Mouse (Mus musculus) liver, embryonic 11.5 days (tissue): ENCODE data around the gene Myo9b. TPM values are rescaled to one million over a fixed set of nuclear protein-coding genes. Genes with fewer than 3 reads are reported as not detected.
A peak's percentile ranks its signal among the peaks of the same experiment; 100 is the strongest.

Experiments used
- ATAC-seq: fragments of 200-750 bp; cut with Nextera tagmentation; replicated peaks from 2 replicates; pipeline ENCODE4 v1.8.0; 2017; ENCODE audit warnings: moderate number of reproducible peaks, mild to moderate bottlenecking, moderate TSS enrichment, moderate library complexity; ENCODE audit not compliant: low FRiP score
- DNase-seq: peaks from one replicate; pipeline ENCODE4 v3.0.0-alpha.2; 2017; ENCODE audit warnings: low spot score
- H3K27ac ChIP-seq: fragments of 300-500 bp; sonication (generic); 2 replicates; pipeline ENCODE4 v1.5.1; 2014; ENCODE audit warnings: mild to moderate bottlenecking, low read depth, low read length, control low read depth
- H3K27me3 ChIP-seq: fragments of 300-500 bp; sonication (generic); replicated peaks from 2 replicates; pipeline ENCODE4 v1.6.1; 2014; ENCODE audit warnings: low read length, mixed read lengths; ENCODE audit not compliant: control insufficient read depth, insufficient read depth
- H3K36me3 ChIP-seq: fragments of 300-500 bp; sonication (generic); 2 replicates; pipeline ENCODE4 v1.6.1; 2014; ENCODE audit warnings: mild to moderate bottlenecking, low read length, moderate library complexity, mixed read lengths; ENCODE audit not compliant: control insufficient read depth, insufficient read depth
- H3K4me1 ChIP-seq: fragments of 300-500 bp; sonication (generic); replicated peaks from 2 replicates; pipeline ENCODE4 v1.6.1; 2014; ENCODE audit warnings: low read length, mixed read lengths; ENCODE audit not compliant: control insufficient read depth, insufficient read depth
- H3K4me2 ChIP-seq: fragments of 300-500 bp; sonication (generic); 2 replicates; pipeline ENCODE4 v1.6.1; 2014; ENCODE audit warnings: mild to moderate bottlenecking, control low read depth, moderate library complexity
- H3K4me3 ChIP-seq: fragments of 300-500 bp; sonication (generic); 2 replicates; pipeline ENCODE4 v1.5.1; 2014; ENCODE audit warnings: low read depth, low read length, control low read depth
- H3K9ac ChIP-seq: fragments of 300-500 bp; sonication (generic); 2 replicates; pipeline ENCODE4 v1.6.1; 2014; ENCODE audit warnings: low read depth, low read length, control low read depth
- H3K9me3 ChIP-seq: fragments of 300-500 bp; sonication (generic); 2 replicates; pipeline ENCODE4 v1.6.1; 2016; ENCODE audit warnings: low read length, inconsistent platforms, mixed read lengths; ENCODE audit not compliant: control insufficient read depth
- WGBS: fragments of 180-500 bp; shearing (Covaris S2); extraction: QIAGEN DNeasy Blood & Tissue Kit; methylation state at CpG from one replicate; pipeline ENCODE4 v1.1.7; 2014; 5-methylcytosine and 5-hydroxymethylcytosine counted together
- polyA plus RNA-seq: library from polyadenylated mRNA; unstranded; fragments of >200 nt; fragmentation: Nextera tagmentation; extraction: Ambion mirVana; gene quantifications from 2 replicates; pipeline ENCODE4 v1.2.1, GENCODE M21; 2014

Gene Myo9b
- polyA plus RNA-seq, 1 experiment from 2014 or later: 19.0 TPM

DNA sequence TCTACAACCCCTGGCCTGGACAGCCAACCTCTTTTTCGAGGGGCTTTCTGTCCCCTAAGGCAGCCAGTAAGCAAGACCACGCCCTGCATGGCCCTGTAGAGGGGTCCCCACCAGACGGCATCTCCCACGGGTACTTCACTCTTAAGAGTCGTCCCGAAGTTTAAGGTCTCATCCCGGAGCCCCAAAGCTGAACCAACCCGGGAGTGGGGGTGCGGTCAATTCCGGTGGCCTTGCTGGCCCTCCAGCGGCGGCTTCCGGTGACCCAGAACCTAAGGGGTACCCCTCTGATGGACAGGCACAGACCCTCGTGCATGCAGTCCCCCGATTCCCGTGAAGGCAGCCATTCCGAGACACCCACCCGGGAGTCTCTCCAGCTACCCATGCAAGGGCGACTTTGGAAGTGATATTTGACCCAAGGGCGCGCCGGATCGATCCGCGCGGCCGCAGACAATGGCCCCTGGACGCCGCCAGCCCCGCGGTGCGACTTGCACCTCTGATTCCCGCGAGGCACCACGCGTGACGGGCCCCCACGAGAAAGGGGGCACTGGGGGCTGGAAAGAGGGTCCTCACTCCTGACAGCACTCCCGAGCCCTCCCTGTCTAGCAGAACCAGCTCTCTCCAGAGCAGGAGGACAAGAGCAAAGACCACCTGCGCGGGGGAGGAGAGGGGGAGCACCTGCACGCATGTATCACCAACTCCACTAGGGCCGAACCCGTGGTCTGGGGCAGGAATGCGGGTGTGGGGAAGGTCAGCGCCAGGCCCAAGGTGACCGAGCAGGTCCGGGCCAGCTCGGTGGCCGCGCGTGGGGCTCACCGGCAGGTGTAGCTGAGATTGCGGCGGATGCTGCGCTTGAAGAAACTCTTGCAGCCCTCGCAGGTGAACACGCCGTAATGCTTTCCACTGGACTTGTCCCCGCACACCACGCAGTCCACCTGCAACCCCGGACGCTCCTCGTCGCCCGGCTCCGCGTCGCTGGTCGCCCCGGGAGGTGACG lies 108.0 kb downstream of the Myo9b start:
- Histone ChIP-seq H3K36me3 (peaks cover 7% of the 10 kb centered on the region), H3K9ac (peak overlapping the region; percentile 79), H3K27ac (peak overlapping the region; percentile 84; the same call in 1 of the 2 replicates), H3K9me3 (no peaks in the 10 kb centered on the region), H3K4me2 (peak overlapping the region; percentile 97), H3K27me3 (peaks cover 36% of the 10 kb centered on the region), H3K4me3 (peak overlapping the region; percentile 81), H3K4me1 (peaks cover 45% of the 10 kb centered on the region)
- WGBS: 5% methylated on average over 72 of the region's 72 CpGs
- ATAC-seq (no peak), DNase-seq (no peak)

DNA sequence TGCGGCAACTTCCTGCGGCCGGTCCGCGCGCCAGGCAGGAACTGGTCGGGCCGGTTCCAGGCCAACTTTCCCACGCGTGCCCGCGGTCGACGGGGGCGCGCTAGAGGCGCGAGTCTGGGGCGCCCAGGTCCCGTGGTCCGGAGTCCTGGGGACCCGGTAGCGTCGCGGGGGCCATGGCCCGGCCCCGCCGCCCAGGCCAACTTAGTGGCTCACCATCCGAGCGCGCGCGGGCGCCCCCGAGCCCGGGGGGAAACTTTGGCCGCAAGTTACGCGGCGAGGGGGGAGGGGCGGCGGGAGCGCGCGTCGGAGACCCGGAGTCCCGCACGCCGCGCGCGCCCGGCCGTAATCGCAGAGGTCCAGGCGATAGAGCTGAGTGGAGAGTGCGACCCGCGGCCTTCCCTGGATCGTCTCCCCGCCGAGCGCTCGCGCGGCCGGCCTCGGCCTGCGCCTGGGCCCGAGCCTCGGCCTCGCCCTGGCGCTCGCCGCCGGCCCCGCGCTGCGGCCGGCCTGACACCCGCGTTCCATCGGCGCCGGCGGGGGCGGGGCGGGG lies 109.0 kb downstream of the Myo9b start, which contains the start of gene Nr2f6:
Nr2f6 (minus strand) TSS at position 540 of the 550 bp plus-strand sequence.
- peaks cover 36% of the 10 kb centered on the region for H3K27me3 ChIP-seq
- H3K9ac ChIP-seq: peak within 1 kb of the TSS; percentile 79
- no peaks in the 10 kb centered on the region for H3K9me3 ChIP-seq
- under 1% methylated on average over 51 of the region's 89 CpGs for WGBS
- peaks cover 35% of the 10 kb centered on the region for H3K4me1 ChIP-seq
- DNase-seq (peak; percentile 83), ATAC-seq (peak; percentile 9; the same call in 1 of the 2 replicates)
- peak within 1 kb of the TSS; percentile 81 for H3K4me3 ChIP-seq
- peak within 1 kb of the TSS; percentile 84 for H3K27ac ChIP-seq
- H3K4me2 ChIP-seq: peak within 1 kb of the TSS; percentile 97
- H3K36me3 ChIP-seq: peaks cover 7% of the 10 kb centered on the region

DNA sequence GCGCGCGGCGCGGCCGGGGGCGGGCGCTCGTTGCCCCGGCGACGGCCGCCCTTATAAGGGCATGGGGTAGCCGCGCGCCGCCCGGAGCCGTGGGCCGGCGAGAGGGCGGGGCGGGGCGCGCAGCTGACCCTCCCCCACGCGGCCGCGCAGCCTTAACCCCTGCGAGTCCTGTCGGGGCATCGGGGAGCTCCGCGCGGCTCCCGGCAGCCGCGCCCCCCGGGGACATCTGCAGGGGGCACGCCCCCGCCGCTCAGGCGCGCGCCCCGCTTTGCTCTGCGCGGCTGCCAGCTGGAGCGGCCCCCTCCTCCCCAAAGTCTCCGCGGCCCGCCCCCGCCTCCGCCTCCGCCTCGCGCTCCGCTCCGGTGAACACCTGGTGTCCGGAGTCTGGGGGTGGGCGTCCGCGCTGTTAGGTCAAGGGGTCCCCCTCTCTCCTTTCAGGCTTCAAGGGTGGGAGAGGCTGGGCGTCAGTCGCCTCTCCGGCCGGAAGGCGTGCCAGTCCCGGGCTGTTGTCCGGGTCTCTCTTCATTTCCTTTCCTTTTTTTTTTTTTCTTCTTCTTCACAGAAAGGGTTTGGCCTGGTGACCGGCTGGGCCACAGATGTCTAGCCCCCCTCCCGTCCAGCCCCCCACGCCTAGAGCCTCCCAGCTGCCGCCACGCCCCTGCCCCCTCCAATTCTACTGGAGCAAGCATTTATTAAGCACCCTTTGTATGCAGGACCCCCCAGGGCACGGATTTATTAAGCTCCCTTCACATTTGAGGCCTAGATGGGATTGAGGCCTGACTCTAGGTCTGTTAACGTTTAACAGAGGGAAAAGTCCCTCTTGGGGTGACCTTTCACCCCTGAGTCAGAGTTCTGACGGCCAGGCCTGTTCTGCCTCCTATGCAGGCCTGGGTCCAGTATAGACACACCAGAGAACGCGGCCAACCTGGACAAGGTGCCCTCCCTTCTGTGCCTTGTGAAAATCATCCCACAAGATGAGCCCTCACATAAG lies 109.8 kb downstream of the Myo9b start:
- no peaks in the 10 kb centered on the region for H3K9me3 ChIP-seq
- peak; percentile 86 for DNase-seq
- peaks cover 36% of the 10 kb centered on the region for H3K27me3 ChIP-seq
- peaks cover 35% of the 10 kb centered on the region for H3K4me1 ChIP-seq
- H3K9ac ChIP-seq: peak overlapping the region; percentile 79
- peak; percentile 80 for ATAC-seq
- H3K36me3 ChIP-seq: peaks cover 7% of the 10 kb centered on the region
- peak overlapping the region; percentile 81 for H3K4me3 ChIP-seq
- 5% methylated on average over 66 of the region's 80 CpGs for WGBS
- H3K27ac ChIP-seq: peak overlapping the region; percentile 84
- peak overlapping the region; percentile 97 for H3K4me2 ChIP-seq

DNA sequence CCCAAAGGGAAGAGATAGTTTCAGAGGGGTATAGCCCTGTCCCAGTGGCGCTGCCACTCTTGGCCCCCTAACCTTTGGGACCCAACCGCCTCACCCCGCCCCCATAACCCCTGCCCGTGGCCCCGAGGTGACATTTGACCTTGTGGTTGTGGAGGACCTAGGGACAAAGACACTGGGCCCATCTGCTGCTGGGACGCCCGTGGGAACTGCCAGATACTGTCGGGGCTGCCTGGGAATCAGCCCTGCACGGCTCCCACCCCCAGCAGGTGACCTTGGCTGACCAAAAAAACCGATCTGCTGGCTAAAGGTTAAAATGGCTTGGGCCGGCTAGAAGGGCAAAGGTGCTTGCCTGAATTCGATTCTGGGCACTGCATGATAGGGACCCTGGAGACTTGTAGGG lies 110.9 kb downstream of the Myo9b start:
- ATAC-seq: no peak

DNA sequence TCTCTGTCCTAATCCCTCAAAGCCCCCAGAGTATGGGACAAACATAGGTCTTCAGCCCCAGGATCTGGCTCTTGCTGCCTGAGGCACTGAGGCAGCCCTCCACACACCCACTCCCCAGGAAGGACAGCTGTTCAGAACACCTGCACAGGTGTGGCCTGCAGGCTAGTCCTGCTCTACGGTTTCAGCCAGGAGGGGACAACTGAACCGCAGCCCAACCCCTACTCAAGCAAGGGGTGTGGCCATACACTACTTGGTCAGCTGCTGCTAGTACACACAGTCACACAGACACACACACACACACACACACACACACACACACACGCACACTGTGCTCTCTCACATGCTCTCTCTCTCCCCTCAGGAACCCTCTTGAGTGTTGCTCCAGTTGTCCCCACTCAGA lies 111.3 kb downstream of the Myo9b start:
- peak overlapping the region; percentile 10; the same call in 1 of the 2 replicates for H3K4me2 ChIP-seq
- H3K27me3 ChIP-seq: peaks cover 26% of the 10 kb centered on the region
- H3K4me3 ChIP-seq: no peak overlapping the region
- ATAC-seq: no peak
- H3K27ac ChIP-seq: peak overlapping the region; percentile 84
- DNase-seq: no peak
- H3K9ac ChIP-seq: no peak overlapping the region
- peaks cover 27% of the 10 kb centered on the region for H3K4me1 ChIP-seq
- WGBS: 60% methylated on average over 3 of the region's 3 CpGs
- no peaks in the 10 kb centered on the region for H3K9me3 ChIP-seq
- H3K36me3 ChIP-seq: no peaks in the 10 kb centered on the region

More for the DNA sequence above, 110.9 kb downstream of the Myo9b start:
- H3K27ac ChIP-seq: peak overlapping the region; percentile 84
- 42% methylated on average over 12 of the region's 12 CpGs for WGBS
- H3K36me3 ChIP-seq: no peaks in the 10 kb centered on the region; the same call in 1 of the 2 replicates
- H3K9me3 ChIP-seq: no peaks in the 10 kb centered on the region
- peaks cover 31% of the 10 kb centered on the region for H3K4me1 ChIP-seq
- H3K27me3 ChIP-seq: peaks cover 31% of the 10 kb centered on the region
- peak; percentile 39 for DNase-seq
- no peak overlapping the region for H3K4me3 ChIP-seq
- peak overlapping the region; percentile 97 for H3K4me2 ChIP-seq
- H3K9ac ChIP-seq: peak overlapping the region; percentile 20; the same call in 1 of the 2 replicates

DNA sequence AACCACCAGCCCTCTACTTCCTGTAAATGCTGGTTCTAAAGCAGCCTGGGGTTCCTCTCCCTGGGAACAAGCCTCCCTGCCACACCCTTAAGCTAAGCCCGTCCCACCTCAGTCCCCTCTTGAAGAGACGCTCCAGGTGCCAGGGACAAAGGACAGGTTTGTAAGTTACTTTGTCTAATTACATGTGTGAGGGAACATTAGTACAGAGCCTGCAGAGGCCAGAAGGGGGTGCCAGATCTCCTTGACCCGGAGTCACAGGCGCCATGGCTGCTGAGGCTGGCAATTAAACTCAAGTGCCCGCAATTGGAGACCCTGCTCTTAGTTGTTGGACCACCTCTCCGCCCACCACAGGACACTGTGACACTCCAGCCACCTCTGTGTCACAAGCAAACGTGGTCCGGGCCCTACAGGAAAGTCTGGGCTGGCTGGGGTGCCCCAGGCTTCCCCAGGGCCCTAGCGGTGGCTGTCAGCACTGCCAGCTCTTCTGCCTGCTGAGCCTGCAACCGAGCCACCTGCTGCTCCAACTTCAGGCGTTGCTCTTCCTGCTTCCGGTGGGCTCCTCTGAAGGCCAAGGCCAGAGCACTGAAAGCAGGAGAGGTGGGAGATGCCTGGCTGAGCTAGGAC lies 112.8 kb downstream of the Myo9b start:
- no peak overlapping the region for H3K9ac ChIP-seq
- DNase-seq (no peak), ATAC-seq (no peak)
- 67% methylated on average over 12 of the region's 12 CpGs for WGBS
- no peaks in the 10 kb centered on the region for H3K9me3 ChIP-seq
- H3K4me3 ChIP-seq: no peak overlapping the region
- peaks cover 14% of the 10 kb centered on the region for H3K4me1 ChIP-seq
- peaks cover 12% of the 10 kb centered on the region for H3K27me3 ChIP-seq
- no peak overlapping the region for H3K27ac ChIP-seq
- H3K4me2 ChIP-seq: no peak overlapping the region
- H3K36me3 ChIP-seq: no peaks in the 10 kb centered on the region

DNA sequence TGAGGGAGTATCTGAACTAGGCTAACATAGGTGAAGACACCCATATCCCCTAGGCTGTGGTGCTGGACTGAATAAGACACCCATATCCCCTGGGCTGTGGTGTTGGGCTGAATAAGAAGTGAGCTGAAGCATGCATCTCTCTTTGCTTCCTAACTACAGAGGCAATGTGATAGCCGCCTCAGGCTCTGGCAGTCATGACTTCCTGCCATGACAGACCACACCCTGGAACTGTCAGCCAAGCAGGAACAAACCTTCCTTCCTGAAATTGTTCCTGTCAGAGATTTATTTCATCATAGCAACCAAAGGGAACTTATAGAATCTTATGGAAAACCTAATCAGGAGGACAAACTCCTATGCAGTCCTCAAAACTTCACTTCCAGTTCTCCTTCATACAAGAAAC lies 115.8 kb downstream of the Myo9b start:
- no peak overlapping the region for H3K9ac ChIP-seq
- no peak for DNase-seq
- H3K4me1 ChIP-seq: 0 out of 2 replicates have a peak, but pooled peaks cover 1% of the 10 kb centered on the region
- no peak overlapping the region for H3K4me2 ChIP-seq
- H3K27me3 ChIP-seq: no peaks in the 10 kb centered on the region
- no peak overlapping the region for H3K27ac ChIP-seq
- H3K4me3 ChIP-seq: no peak overlapping the region
- no peak for ATAC-seq
- H3K9me3 ChIP-seq: no peaks in the 10 kb centered on the region
- 42% methylated on average over 1 of the region's 1 CpGs for WGBS
- no peaks in the 10 kb centered on the region for H3K36me3 ChIP-seq
